Mouse (Mus musculus) liver, postnatal 0 days (tissue): ENCODE data around the gene Ndufa6.

Experiments used
- CTCF ChIP-seq: sonication (generic); IDR thresholded peaks from 2 replicates; pipeline ENCODE4 v1.5.1; 2016; ENCODE audit warnings: antibody characterized with exemption, low read depth
- EP300 ChIP-seq: IDR thresholded peaks from 2 replicates; pipeline ENCODE4 v1.6.1; 2016; ENCODE audit warnings: antibody characterized with exemption, low read depth, mild to moderate bottlenecking

GRCm38 (mm10) chr15:82322195-82322594 is 31.9 kb downstream of the Ndufa6 start:
- TF ChIP-seq CTCF (no peak), EP300 (no peak)
